Mouse (Mus musculus) heart, embryonic 16.5 days (tissue): ENCODE data around the gene 1700017B05Rik. TPM values are rescaled to one million over a fixed set of nuclear protein-coding genes. Genes with fewer than 3 reads are reported as not detected.
A peak's percentile ranks its signal among the peaks of the same experiment; 100 is the strongest.

ENCODE experiments used
- ATAC-seq: fragments of 200-750 bp; cut with Nextera tagmentation; replicated peaks from 2 replicates; pipeline ENCODE4 v1.8.0; 2017; ENCODE audit warnings: moderate number of reproducible peaks; ENCODE audit not compliant: insufficient read depth, low FRiP score; ENCODE audit errors: extremely low read depth
- H3K27ac ChIP-seq: fragments of 300-500 bp; sonication (generic); 2 replicates; pipeline ENCODE4 v1.5.1; 2014; ENCODE audit warnings: mild to moderate bottlenecking, low read length, control low read depth, moderate library complexity
- H3K27me3 ChIP-seq: fragments of 300-500 bp; sonication (generic); 2 replicates; pipeline ENCODE4 v1.6.1; 2014; ENCODE audit warnings: low read length, mixed read lengths; ENCODE audit not compliant: control insufficient read depth, insufficient read depth
- H3K36me3 ChIP-seq: fragments of 300-500 bp; sonication (generic); 2 replicates; pipeline ENCODE4 v1.6.1; 2014; ENCODE audit not compliant: control insufficient read depth, insufficient read depth
- H3K4me1 ChIP-seq: fragments of 300-500 bp; sonication (generic); 2 replicates; pipeline ENCODE4 v1.6.1; 2014; ENCODE audit warnings: low read length, mixed read lengths; ENCODE audit not compliant: control insufficient read depth, insufficient read depth
- H3K4me2 ChIP-seq: fragments of 300-500 bp; sonication (generic); 2 replicates; pipeline ENCODE4 v1.6.1; 2014; ENCODE audit warnings: low read depth, mild to moderate bottlenecking, control low read depth, low read length
- H3K4me3 ChIP-seq: fragments of 300-500 bp; sonication (generic); 2 replicates; pipeline ENCODE4 v1.5.1; 2014; ENCODE audit warnings: mild to moderate bottlenecking, control low read depth, low read length
- H3K9ac ChIP-seq: fragments of 300-500 bp; sonication (generic); 2 replicates; pipeline ENCODE4 v1.6.1; 2014; ENCODE audit warnings: low read length, control low read depth
- H3K9me3 ChIP-seq: fragments of 300-500 bp; sonication (generic); replicated peaks from 2 replicates; pipeline ENCODE4 v1.6.1; 2016; ENCODE audit warnings: low read length; ENCODE audit not compliant: control insufficient read depth
- WGBS: fragments of 180-500 bp; shearing (Covaris S2); extraction: QIAGEN DNeasy Blood & Tissue Kit; methylation state at CpG from one replicate; pipeline ENCODE4 v1.1.7; 2014; 5-methylcytosine and 5-hydroxymethylcytosine counted together
- polyA plus RNA-seq: library from polyadenylated mRNA; unstranded; fragments of >200 nt; fragmentation: Nextera tagmentation; extraction: Ambion mirVana; gene quantifications from 2 replicates; pipeline ENCODE4 v1.2.1, GENCODE M21; 2015

1700017B05Rik gene
- polyA plus RNA-seq, 1 experiment from 2014 or later: 14.2 TPM

- Histone ChIP-seq H3K4me1 (peaks cover 8% of the 10 kb centered on the region), H3K9me3 (no peaks in the 10 kb centered on the region), H3K27me3 (no peaks in the 10 kb centered on the region), H3K36me3 (no peaks in the 10 kb centered on the region), H3K9ac (no peak overlapping the region), H3K27ac (no peak overlapping the region), H3K4me3 (no peak overlapping the region), H3K4me2 (no peak overlapping the region)
- WGBS: 35% methylated on average over 10 of the region's 10 CpGs
- ATAC-seq: no peak
Measured at GRCm38 (mm10) chr9:57268078-57268477, 5.7 kb upstream of the 1700017B05Rik start.

GRCm38 (mm10) chr9:57267421-57267820 is 5.0 kb upstream of the 1700017B05Rik start:
- 72% methylated on average over 5 of the region's 5 CpGs for WGBS
- Histone ChIP-seq H3K4me2 (no peak overlapping the region), H3K36me3 (no peaks in the 10 kb centered on the region), H3K4me1 (peaks cover 13% of the 10 kb centered on the region), H3K4me3 (no peak overlapping the region), H3K27me3 (no peaks in the 10 kb centered on the region), H3K27ac (no peak overlapping the region), H3K9ac (no peak overlapping the region), H3K9me3 (no peaks in the 10 kb centered on the region)
- ATAC-seq: no peak

GRCm38 (mm10) chr9:57265125-57265524 is 2.7 kb upstream of the 1700017B05Rik start:
- H3K9me3 ChIP-seq: no peaks in the 10 kb centered on the region
- no peak overlapping the region for H3K9ac ChIP-seq
- WGBS: 27% methylated on average over 5 of the region's 5 CpGs
- no peak overlapping the region for H3K4me3 ChIP-seq
- H3K27me3 ChIP-seq: no peaks in the 10 kb centered on the region
- ATAC-seq: no peak
- peaks cover 25% of the 10 kb centered on the region for H3K4me1 ChIP-seq
- no peak overlapping the region for H3K27ac ChIP-seq
- H3K36me3 ChIP-seq: no peaks in the 10 kb centered on the region
- no peak overlapping the region for H3K4me2 ChIP-seq

GRCm38 (mm10) chr9:57262795-57263684 is 628 bp upstream of the 1700017B05Rik start:
- no peaks in the 10 kb centered on the region for H3K9me3 ChIP-seq
- H3K27me3 ChIP-seq: no peaks in the 10 kb centered on the region
- H3K36me3 ChIP-seq: peaks cover 3% of the 10 kb centered on the region
- ATAC-seq: no peak
- 55% methylated on average over 13 of the region's 13 CpGs for WGBS
- peak overlapping the region; percentile 95 for H3K4me2 ChIP-seq
- peak overlapping the region; percentile 96 for H3K9ac ChIP-seq
- H3K4me1 ChIP-seq: peaks cover 25% of the 10 kb centered on the region
- H3K4me3 ChIP-seq: peak overlapping the region; percentile 92
- peak overlapping the region; percentile 58 for H3K27ac ChIP-seq

- H3K9ac ChIP-seq: peak overlapping the region; percentile 96
- no peaks in the 10 kb centered on the region for H3K9me3 ChIP-seq
- peak overlapping the region; percentile 92 for H3K4me3 ChIP-seq
- H3K4me1 ChIP-seq: peaks cover 25% of the 10 kb centered on the region
- H3K27me3 ChIP-seq: no peaks in the 10 kb centered on the region
- peak overlapping the region; percentile 75 for H3K27ac ChIP-seq
- ATAC-seq: peak; percentile 29; the same call in 1 of the 2 replicates
- H3K36me3 ChIP-seq: peaks cover 9% of the 10 kb centered on the region
- under 1% methylated on average over 26 of the region's 26 CpGs for WGBS
- peak overlapping the region; percentile 95 for H3K4me2 ChIP-seq
Measured at GRCm38 (mm10) chr9:57261516-57261912, 898 bp downstream of the 1700017B05Rik start.

GRCm38 (mm10) chr9:57260940-57261339 is 1.5 kb downstream of the 1700017B05Rik start:
- Histone ChIP-seq H3K9ac (peak overlapping the region; percentile 96), H3K27me3 (no peaks in the 10 kb centered on the region), H3K4me3 (peak overlapping the region; percentile 92), H3K4me1 (peaks cover 25% of the 10 kb centered on the region), H3K9me3 (no peaks in the 10 kb centered on the region), H3K27ac (no peak overlapping the region), H3K4me2 (peak overlapping the region; percentile 95), H3K36me3 (peaks cover 10% of the 10 kb centered on the region)
- WGBS: 24% methylated on average over 12 of the region's 12 CpGs
- ATAC-seq: no peak

GRCm38 (mm10) chr9:57259736-57260135 is 2.7 kb downstream of the 1700017B05Rik start:
- Histone ChIP-seq H3K9me3 (no peaks in the 10 kb centered on the region), H3K4me2 (no peak overlapping the region), H3K36me3 (peaks cover 10% of the 10 kb centered on the region), H3K27me3 (no peaks in the 10 kb centered on the region), H3K4me3 (no peak overlapping the region), H3K27ac (no peak overlapping the region), H3K9ac (no peak overlapping the region), H3K4me1 (peaks cover 21% of the 10 kb centered on the region)
- 1% methylated on average over 3 of the region's 3 CpGs for WGBS
- 0 out of 2 replicates have a peak, but pooled peaks have one; percentile 33 for ATAC-seq

GRCm38 (mm10) chr9:57257627-57258026 is 4.8 kb downstream of the 1700017B05Rik start:
- H3K9ac ChIP-seq: no peak overlapping the region
- H3K4me2 ChIP-seq: no peak overlapping the region
- peaks cover 22% of the 10 kb centered on the region for H3K36me3 ChIP-seq
- no peaks in the 10 kb centered on the region for H3K27me3 ChIP-seq
- no peak for ATAC-seq
- H3K4me1 ChIP-seq: peaks cover 18% of the 10 kb centered on the region
- H3K4me3 ChIP-seq: no peak overlapping the region
- WGBS: 94% methylated on average over 9 of the region's 9 CpGs
- no peak overlapping the region for H3K27ac ChIP-seq
- no peaks in the 10 kb centered on the region for H3K9me3 ChIP-seq

- Histone ChIP-seq H3K4me2 (no peak overlapping the region), H3K27me3 (no peaks in the 10 kb centered on the region), H3K4me3 (no peak overlapping the region), H3K4me1 (peaks cover 18% of the 10 kb centered on the region), H3K27ac (no peak overlapping the region), H3K36me3 (peaks cover 29% of the 10 kb centered on the region), H3K9me3 (no peaks in the 10 kb centered on the region), H3K9ac (no peak overlapping the region)
- whole genome bisulfite sequencing: 91% methylated on average over 11 of the region's 11 CpGs
- ATAC-seq: no peak
Measured at GRCm38 (mm10) chr9:57256861-57257260, 5.6 kb downstream of the 1700017B05Rik start.
